Mouse (Mus musculus): Measurements from ENCODE around the gene Cd247. TPM values are rescaled to one million over a fixed set of nuclear protein-coding genes. Genes with fewer than 3 reads are reported as not detected.
"Not testable (repeated sequence)": the region's sequence is repeated elsewhere in the genome, so short reads cannot be mapped to it uniquely, and the experiment has no call there.

Gene Cd247
- 27.7 and 29.8 TPM in 2 replicates for total RNA-seq (2017)

- no peak for ATAC-seq (ENCODE audit: extremely low read depth, insufficient number of reproducible peaks, low FRiP score, poor library complexity, severe bottlenecking)
These were observed at the start of gene Cd247 for GRCm38 (mm10) chr1:165788511-165788910. Cd247 (plus strand) TSS chr1:165788681.

- ATAC-seq (ENCODE audit: extremely low read depth, insufficient number of reproducible peaks, low FRiP score, poor library complexity, severe bottlenecking) = no peak
These were observed 49.5 kb upstream of the Cd247 start for GRCm38 (mm10) chr1:165738985-165739384.

- ATAC-seq (ENCODE audit: extremely low read depth, insufficient number of reproducible peaks, low FRiP score, poor library complexity, severe bottlenecking) = no peak
These were observed 46.5 kb upstream of the Cd247 start for GRCm38 (mm10) chr1:165741989-165742388.

GRCm38 (mm10) chr1:165748053-165748452, 40.4 kb upstream of the Cd247 start:
- no peak for ATAC-seq (ENCODE audit: extremely low read depth, insufficient number of reproducible peaks, low FRiP score, poor library complexity, severe bottlenecking)

- ATAC-seq (ENCODE audit: extremely low read depth, insufficient number of reproducible peaks, low FRiP score, poor library complexity, severe bottlenecking) = no peak
These were observed 37.3 kb upstream of the Cd247 start for GRCm38 (mm10) chr1:165751142-165751541.

GRCm38 (mm10) chr1:165751838-165752237, 36.6 kb upstream of the Cd247 start:
- ATAC-seq (ENCODE audit: extremely low read depth, insufficient number of reproducible peaks, low FRiP score, poor library complexity, severe bottlenecking) = no peak

GRCm38 (mm10) chr1:165754205-165754604, 34.3 kb upstream of the Cd247 start:
- no peak for ATAC-seq (ENCODE audit: extremely low read depth, insufficient number of reproducible peaks, low FRiP score, poor library complexity, severe bottlenecking)

- ATAC-seq (ENCODE audit: extremely low read depth, insufficient number of reproducible peaks, low FRiP score, poor library complexity, severe bottlenecking) = no peak
These were observed 33.3 kb upstream of the Cd247 start for GRCm38 (mm10) chr1:165755194-165755593.

- ATAC-seq (ENCODE audit: extremely low read depth, insufficient number of reproducible peaks, low FRiP score, poor library complexity, severe bottlenecking) = no peak
These were observed 26.8 kb upstream of the Cd247 start for GRCm38 (mm10) chr1:165761522-165762305.

GRCm38 (mm10) chr1:165762498-165762897, 26.0 kb upstream of the Cd247 start:
- ATAC-seq (ENCODE audit: extremely low read depth, insufficient number of reproducible peaks, low FRiP score, poor library complexity, severe bottlenecking) = not testable (repeated sequence)

GRCm38 (mm10) chr1:165762914-165763634, 25.4 kb upstream of the Cd247 start:
- ATAC-seq (ENCODE audit: extremely low read depth, insufficient number of reproducible peaks, low FRiP score, poor library complexity, severe bottlenecking) = peak; percentile 30; the same call in 1 of the 2 replicates

GRCm38 (mm10) chr1:165763635-165764372, 24.7 kb upstream of the Cd247 start, which contains the start of gene Creg1:
Creg1 (plus strand) TSS chr1:165763746.
- ATAC-seq (ENCODE audit: extremely low read depth, insufficient number of reproducible peaks, low FRiP score, poor library complexity, severe bottlenecking) = peak; percentile 97

- ATAC-seq (ENCODE audit: extremely low read depth, insufficient number of reproducible peaks, low FRiP score, poor library complexity, severe bottlenecking) = no peak
These were observed 23.9 kb upstream of the Cd247 start for GRCm38 (mm10) chr1:165764571-165764970.

- ATAC-seq (ENCODE audit: extremely low read depth, insufficient number of reproducible peaks, low FRiP score, poor library complexity, severe bottlenecking) = no peak
These were observed 23.4 kb upstream of the Cd247 start for GRCm38 (mm10) chr1:165765041-165765440.

- ATAC-seq (ENCODE audit: extremely low read depth, insufficient number of reproducible peaks, low FRiP score, poor library complexity, severe bottlenecking) = no peak
These were observed 22.7 kb upstream of the Cd247 start for GRCm38 (mm10) chr1:165765651-165766294.

- ATAC-seq (ENCODE audit: extremely low read depth, insufficient number of reproducible peaks, low FRiP score, poor library complexity, severe bottlenecking) = peak; percentile 28; the same call in 1 of the 2 replicates
These were observed 22.1 kb upstream of the Cd247 start for GRCm38 (mm10) chr1:165766295-165766890.

- no peak for ATAC-seq (ENCODE audit: extremely low read depth, insufficient number of reproducible peaks, low FRiP score, poor library complexity, severe bottlenecking)
These were observed 19.5 kb upstream of the Cd247 start for GRCm38 (mm10) chr1:165768894-165769512.

- no peak for ATAC-seq (ENCODE audit: extremely low read depth, insufficient number of reproducible peaks, low FRiP score, poor library complexity, severe bottlenecking)
These were observed 18.2 kb upstream of the Cd247 start for GRCm38 (mm10) chr1:165770181-165770759.
